Mouse (Mus musculus) bone marrow, adult 2 months (tissue): ENCODE results near the gene Abat. TPM values are rescaled to one million over a fixed set of nuclear protein-coding genes. Genes with fewer than 3 reads are reported as not detected.

ENCODE experiments used
- H3K27ac ChIP-seq: fragments of 200-500 bp; 2 replicates; pipeline ENCODE4 v1.5.1; 2012; ENCODE audit warnings: low read depth, mild to moderate bottlenecking, control low read depth, inconsistent platforms, low read length; ENCODE audit not compliant: control insufficient read depth, poor library complexity, insufficient read depth
- H3K4me1 ChIP-seq: fragments of 200-500 bp; 2 replicates; pipeline ENCODE4 v1.6.1; 2011; ENCODE audit warnings: low read length; ENCODE audit not compliant: control insufficient read depth, insufficient read depth
- H3K4me3 ChIP-seq: fragments of 200-500 bp; replicated peaks from 2 replicates; pipeline ENCODE3; 2011; ENCODE audit warnings: mild to moderate bottlenecking, low read depth, low read length, control low read depth; ENCODE audit not compliant: control insufficient read depth
- CTCF ChIP-seq: fragments of 200-500 bp; IDR thresholded peaks from 2 replicates; pipeline ENCODE4 v1.5.1; 2011; ENCODE audit warnings: low read length, control low read depth; ENCODE audit not compliant: control insufficient read depth, insufficient read depth
- POLR2A ChIP-seq: fragments of 200-500 bp; IDR thresholded peaks from 2 replicates; pipeline ENCODE4 v1.6.1; 2011; ENCODE audit warnings: low read depth, mild to moderate bottlenecking, control low read depth, low read length, borderline replicate concordance; ENCODE audit not compliant: control insufficient read depth
- WGBS: fragments of 180-500 bp; shearing (Covaris S2); methylation state at CpG from one replicate; pipeline ENCODE4 v1.1.7; 2018; 5-methylcytosine and 5-hydroxymethylcytosine counted together
- polyA plus RNA-seq: library from polyadenylated mRNA; stranded (reverse); fragments of >200 nt; gene quantifications from 2 replicates; pipeline ENCODE4 v1.2.4, GENCODE M21; 2011; ENCODE audit warnings: low replicate concordance; ENCODE audit not compliant: missing spikeins, insufficient read depth, insufficient read length

The Abat gene
- polyA plus RNA-seq, 1 experiment, result 0.97 TPM

DNA sequence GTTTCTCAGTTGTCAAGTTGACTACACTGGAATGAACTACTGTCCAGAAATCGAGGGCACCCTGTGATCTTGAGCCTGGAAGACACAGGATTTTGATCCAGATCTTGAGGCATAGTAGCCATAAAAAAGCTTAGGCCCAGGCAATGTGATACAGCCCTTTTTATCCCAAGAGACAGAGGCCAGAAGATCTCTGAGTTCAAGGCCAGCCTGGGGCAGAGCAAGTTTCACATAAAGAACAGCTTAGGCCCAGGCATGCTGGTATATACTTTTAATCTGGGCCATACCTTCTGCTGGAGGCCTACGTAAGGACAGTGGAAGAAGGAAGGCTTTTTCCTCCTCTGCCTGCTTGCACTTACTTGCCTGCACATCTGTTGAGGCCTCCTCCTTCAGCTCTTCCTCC, 51.6 kb downstream of the Abat start:
- TF ChIP-seq POLR2A (no peak), CTCF (no peak)
- no peaks in the 10 kb centered on the region; the same call in 1 of the 2 replicates for H3K4me1 ChIP-seq
- H3K4me3 ChIP-seq, result no peak overlapping the region
- no peak overlapping the region for H3K27ac ChIP-seq
- WGBS, result 65% methylated on average over 2 of the region's 2 CpGs

DNA sequence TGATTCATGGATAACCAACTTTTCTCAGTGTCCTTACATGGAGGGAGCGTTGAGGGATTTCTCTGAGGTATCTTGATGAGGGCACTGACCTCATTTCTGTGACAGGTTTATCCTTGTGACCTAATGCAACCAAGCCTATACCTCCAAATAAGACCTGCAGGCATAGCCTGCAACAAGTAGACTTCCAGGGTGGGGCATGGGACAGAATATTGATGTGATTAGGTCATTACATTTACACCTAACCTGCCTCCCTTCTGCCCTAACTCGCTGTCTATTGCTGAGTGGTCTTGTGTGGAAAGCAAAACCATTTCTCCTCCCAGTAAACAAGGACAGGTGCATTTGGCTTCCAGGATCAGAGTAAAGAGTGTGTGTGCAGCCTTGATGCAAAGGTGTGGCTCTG, 52.3 kb downstream of the Abat start:
- no peak for TF ChIP-seq POLR2A
- WGBS, result 80% methylated on average over 2 of the region's 2 CpGs
- H3K4me1 ChIP-seq, result no peaks in the 10 kb centered on the region; the same call in 1 of the 2 replicates
- no peak overlapping the region for H3K4me3 ChIP-seq
- no peak overlapping the region for H3K27ac ChIP-seq

DNA sequence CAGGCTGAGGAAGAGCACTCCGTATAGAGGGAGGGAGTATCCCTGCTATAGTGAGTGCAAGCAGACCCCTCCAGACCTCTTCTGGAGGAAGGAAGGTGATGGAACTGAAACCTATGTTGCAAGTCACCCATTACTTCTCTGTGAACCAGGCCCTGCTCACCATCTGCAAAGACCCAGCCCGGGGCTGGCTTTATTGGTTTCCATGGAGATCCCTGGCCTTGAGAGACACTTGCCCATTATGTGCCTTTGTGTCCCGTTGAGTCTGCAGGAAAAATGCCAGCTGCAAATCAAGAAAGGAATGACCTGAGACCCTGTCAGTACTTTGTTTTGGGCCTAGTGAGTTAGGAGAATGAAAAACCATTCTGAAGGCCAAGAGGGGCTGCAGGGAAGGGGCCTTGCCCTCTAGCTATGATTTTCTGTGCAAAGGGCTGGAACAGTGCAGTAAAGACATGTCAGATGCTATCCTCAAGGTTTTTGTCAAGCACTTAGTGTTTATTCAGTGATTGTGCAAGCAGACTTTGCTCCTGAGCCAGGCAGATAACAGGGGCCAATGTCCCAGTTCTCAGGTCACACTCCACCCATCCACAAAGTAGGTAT, 53.0 kb downstream of the Abat start:
- WGBS, result 40% methylated on average over 3 of the region's 3 CpGs
- TF ChIP-seq POLR2A, result no peak
- no peak for TF ChIP-seq CTCF
- Histone ChIP-seq H3K4me3 (no peak overlapping the region), H3K27ac (no peak overlapping the region), H3K4me1 (no peaks in the 10 kb centered on the region; the same call in 1 of the 2 replicates)

DNA sequence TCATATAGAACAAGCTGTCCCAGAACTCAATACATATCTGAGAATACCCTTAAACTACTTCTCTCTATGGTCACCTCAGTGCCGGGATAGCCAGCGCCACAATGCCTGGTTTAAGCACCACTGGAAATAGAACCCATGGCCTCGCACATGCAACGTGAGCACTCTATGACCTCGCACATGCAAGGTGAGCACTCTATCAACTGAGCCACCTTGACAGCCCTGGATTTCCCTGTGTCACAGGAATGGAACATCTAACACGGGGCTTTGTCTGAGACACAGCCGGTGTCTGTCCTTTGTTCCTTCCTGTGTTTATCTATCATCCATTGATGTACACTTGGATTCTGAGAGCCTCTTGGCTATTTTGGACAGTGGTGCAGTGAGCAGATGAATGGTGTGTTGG, 55.7 kb downstream of the Abat start:
- 84% methylated on average over 7 of the region's 7 CpGs for WGBS
- H3K27ac ChIP-seq, result no peak overlapping the region

DNA sequence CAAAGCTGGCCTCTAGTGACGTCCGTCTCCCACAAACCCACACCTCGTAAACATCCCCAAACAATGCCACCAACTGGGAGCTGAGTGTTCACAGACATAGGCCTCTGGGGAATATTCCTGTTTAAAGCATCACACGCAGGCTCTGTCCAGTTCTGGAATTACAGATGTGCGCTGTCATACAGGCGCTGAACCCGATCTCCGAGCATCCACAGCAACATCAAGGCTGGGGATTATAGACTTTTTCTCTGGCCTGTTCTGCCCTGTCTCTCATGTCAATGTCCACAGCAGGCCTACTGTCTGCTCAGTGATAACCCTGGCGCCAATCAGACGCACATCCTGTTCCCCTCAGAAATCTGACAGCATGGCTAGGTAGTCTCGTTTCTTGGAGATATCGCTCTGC, 57.1 kb downstream of the Abat start:
- 83% methylated on average over 12 of the region's 12 CpGs for WGBS
- Histone ChIP-seq H3K4me3 (no peak overlapping the region), H3K27ac (no peak overlapping the region), H3K4me1 (no peaks in the 10 kb centered on the region; the same call in 1 of the 2 replicates)
- TF ChIP-seq POLR2A (no peak), CTCF (no peak)

More for the DNA sequence above, 55.7 kb downstream of the Abat start:
- no peak for TF ChIP-seq POLR2A
- no peak for TF ChIP-seq CTCF
- H3K4me1 ChIP-seq, result no peaks in the 10 kb centered on the region; the same call in 1 of the 2 replicates
- H3K4me3 ChIP-seq, result no peak overlapping the region

DNA sequence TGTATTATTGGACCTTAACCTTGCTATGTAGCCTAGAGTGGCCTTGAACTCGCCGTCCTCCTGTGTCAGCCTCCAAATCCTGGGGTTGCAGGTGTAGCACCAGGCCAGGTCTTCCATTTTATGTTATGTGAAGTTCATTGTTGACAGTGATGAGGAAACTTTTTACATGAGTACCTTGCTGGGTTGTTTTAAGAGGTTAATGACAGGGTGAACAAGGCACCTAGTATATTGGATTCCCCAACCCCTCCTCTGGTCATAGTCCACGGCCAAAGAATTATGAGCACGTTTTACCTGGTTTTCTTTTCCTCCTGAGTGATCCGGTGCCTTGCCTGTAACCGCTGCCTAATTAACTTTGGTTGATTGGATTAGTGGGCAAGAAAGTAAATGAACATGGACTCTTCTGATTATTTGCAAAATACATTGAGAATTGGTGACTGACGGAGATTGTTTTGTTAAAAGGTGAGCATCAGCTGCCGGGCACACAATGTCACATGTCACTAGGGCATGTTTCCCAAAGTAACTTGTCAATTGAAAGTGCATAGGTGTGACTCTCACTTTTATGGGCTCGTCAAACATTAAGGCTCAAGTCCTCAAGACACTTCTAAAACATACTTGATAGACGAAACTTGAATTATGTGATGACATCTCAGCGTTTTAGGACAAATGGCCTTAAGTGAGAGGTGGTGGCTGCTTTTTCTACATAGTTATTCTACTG, 57.8 kb downstream of the Abat start:
- Histone ChIP-seq H3K4me1 (no peaks in the 10 kb centered on the region; the same call in 1 of the 2 replicates), H3K27ac (no peak overlapping the region), H3K4me3 (no peak overlapping the region)
- WGBS, result 82% methylated on average over 11 of the region's 11 CpGs
- TF ChIP-seq POLR2A (no peak), CTCF (no peak)

DNA sequence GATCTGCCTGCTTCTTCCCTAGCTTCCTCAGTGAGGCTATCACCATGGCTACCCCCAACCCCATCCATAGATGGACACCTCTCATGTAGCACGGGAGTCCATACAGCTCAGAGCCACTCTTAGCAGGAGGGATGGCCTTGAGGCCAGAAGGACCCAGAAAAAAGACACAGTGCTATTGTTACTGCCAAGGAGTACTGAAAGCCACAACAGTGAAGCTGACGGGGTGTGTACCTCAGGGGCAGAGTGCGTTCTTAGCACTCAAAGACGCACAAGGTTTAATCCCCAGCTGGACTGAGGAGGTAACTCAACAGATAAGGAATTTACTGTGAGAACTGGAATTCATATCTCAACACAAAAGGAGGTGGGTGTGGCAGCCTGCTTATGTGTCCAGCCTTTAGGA, 59.8 kb downstream of the Abat start:
- TF ChIP-seq POLR2A, result no peak
- TF ChIP-seq CTCF, result no peak
- H3K4me3 ChIP-seq, result no peak overlapping the region

DNA sequence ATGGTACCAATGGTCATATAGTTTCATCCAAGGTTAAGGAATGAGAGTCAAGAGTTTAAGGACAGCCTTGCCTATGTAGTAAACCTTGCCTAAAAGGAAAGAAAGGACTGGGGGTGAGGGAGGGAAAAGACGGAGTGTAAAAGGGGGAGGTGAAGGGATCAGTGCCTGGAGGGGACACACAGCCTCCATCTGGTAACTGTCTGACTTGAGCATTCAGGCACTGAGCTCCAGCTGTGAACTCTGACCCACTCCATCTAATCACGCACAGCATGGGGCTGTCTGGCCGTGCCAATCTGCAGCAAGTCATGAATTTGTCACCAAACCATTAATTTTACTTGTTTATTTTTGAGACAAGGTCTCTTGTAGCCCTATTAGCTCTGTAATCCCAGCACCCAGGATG, 60.5 kb downstream of the Abat start:
- no peak for TF ChIP-seq POLR2A
- no peak for TF ChIP-seq CTCF
- 73% methylated on average over 3 of the region's 3 CpGs for WGBS
- Histone ChIP-seq H3K27ac (no peak overlapping the region), H3K4me3 (no peak overlapping the region), H3K4me1 (no peaks in the 10 kb centered on the region)

More for the DNA sequence above, 59.8 kb downstream of the Abat start:
- no peak overlapping the region for H3K27ac ChIP-seq
- no peaks in the 10 kb centered on the region for H3K4me1 ChIP-seq
- 86% methylated on average over 4 of the region's 4 CpGs for WGBS

DNA sequence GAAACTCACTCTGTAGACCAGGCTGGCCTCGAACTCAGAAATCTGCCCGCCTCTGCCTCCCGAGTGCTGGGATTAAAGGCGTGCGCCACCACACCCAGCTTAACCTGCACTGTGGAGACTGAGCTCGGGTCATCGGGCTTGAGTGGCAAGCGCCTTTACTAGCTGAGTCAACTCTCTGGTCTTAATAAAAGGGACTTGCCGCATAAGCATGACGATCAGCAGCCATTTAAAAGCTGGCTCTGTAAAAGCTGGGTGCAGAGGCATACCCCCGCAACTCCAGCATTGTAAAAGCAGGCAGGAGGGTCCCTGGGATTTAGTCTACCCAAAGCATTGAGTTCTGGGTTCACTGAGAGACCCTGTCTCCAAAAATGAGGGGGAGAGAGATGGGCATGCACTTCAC, 61.1 kb downstream of the Abat start:
- Histone ChIP-seq H3K4me3 (no peak overlapping the region), H3K4me1 (no peaks in the 10 kb centered on the region), H3K27ac (no peak overlapping the region)
- TF ChIP-seq CTCF, result no peak
- TF ChIP-seq POLR2A, result no peak
- WGBS, result 78% methylated on average over 11 of the region's 11 CpGs
